Mouse (Mus musculus): ENCODE results near the gene Pprc1. TPM values are rescaled to one million over a fixed set of nuclear protein-coding genes. Genes with fewer than 3 reads are reported as not detected.

The Pprc1 gene
- polyA plus RNA-seq, 1 experiment from 2014 or later, result 30.3 TPM

GRCm38 (mm10) chr19:46044993-46045695 is 458 bp downstream of the Pprc1 start, which contains the start of gene Ldb1:
Ldb1 (minus strand) TSS chr19:46045214.
- no peaks in the 10 kb centered on the region for H3K27me3 ChIP-seq (ENCODE audit: control insufficient read depth, insufficient read depth, low read length)
- peak within 1 kb of the TSS; percentile 94 for H3K4me2 ChIP-seq (ENCODE audit: low read depth, low read length)
- peak within 1 kb of the TSS; percentile 98 for H3K9ac ChIP-seq (ENCODE audit: low read length)
- peak within 1 kb of the TSS; percentile 97 for H3K4me3 ChIP-seq (replicated peaks; ENCODE audit: low read length)
- H3K9me3 ChIP-seq (replicated peaks; ENCODE audit: control insufficient read depth, low read length), result no peaks in the 10 kb centered on the region
- peak within 1 kb of the TSS; percentile 99 for H3K27ac ChIP-seq (ENCODE audit: low read length)
- peaks cover 53% of the 10 kb centered on the region for H3K4me1 ChIP-seq (ENCODE audit: control insufficient read depth, insufficient read depth, low read length)
- ATAC-seq (ENCODE audit: insufficient read depth, low FRiP score), result peak; percentile 80
- WGBS, result under 1% methylated on average over 82 of the region's 84 CpGs
- H3K36me3 ChIP-seq (ENCODE audit: control insufficient read depth, insufficient read depth, low read length), result no peaks in the 10 kb centered on the region

- H3K9me3 ChIP-seq (replicated peaks; ENCODE audit: control insufficient read depth, low read length), result no peaks in the 10 kb centered on the region
- peak; percentile 61 for ATAC-seq (ENCODE audit: insufficient read depth, low FRiP score)
- peak overlapping the region; percentile 98 for H3K9ac ChIP-seq (ENCODE audit: low read length)
- H3K4me1 ChIP-seq (ENCODE audit: control insufficient read depth, insufficient read depth, low read length), result peaks cover 46% of the 10 kb centered on the region
- no peaks in the 10 kb centered on the region for H3K36me3 ChIP-seq (ENCODE audit: control insufficient read depth, insufficient read depth, low read length)
- peak overlapping the region; percentile 99 for H3K27ac ChIP-seq (ENCODE audit: low read length)
- H3K27me3 ChIP-seq (ENCODE audit: control insufficient read depth, insufficient read depth, low read length), result no peaks in the 10 kb centered on the region
- under 1% methylated on average over 7 of the region's 7 CpGs for WGBS
- H3K4me3 ChIP-seq (replicated peaks; ENCODE audit: low read length), result peak overlapping the region; percentile 97
- H3K4me2 ChIP-seq (ENCODE audit: low read depth, low read length), result peak overlapping the region; percentile 94
These were observed 1.1 kb downstream of the Pprc1 start for GRCm38 (mm10) chr19:46045696-46046311.

GRCm38 (mm10) chr19:46046621-46047025 is 1.9 kb downstream of the Pprc1 start:
- Histone ChIP-seq H3K9ac (ENCODE audit: low read length) (no peak overlapping the region), H3K4me1 (ENCODE audit: control insufficient read depth, insufficient read depth, low read length) (peaks cover 38% of the 10 kb centered on the region), H3K36me3 (ENCODE audit: control insufficient read depth, insufficient read depth, low read length) (no peaks in the 10 kb centered on the region), H3K27me3 (ENCODE audit: control insufficient read depth, insufficient read depth, low read length) (no peaks in the 10 kb centered on the region), H3K27ac (ENCODE audit: low read length) (peak overlapping the region; percentile 99), H3K4me3 (replicated peaks; ENCODE audit: low read length) (no peak overlapping the region), H3K9me3 (replicated peaks; ENCODE audit: control insufficient read depth, low read length) (no peaks in the 10 kb centered on the region), H3K4me2 (ENCODE audit: low read depth, low read length) (peak overlapping the region; percentile 94)
- 3% methylated on average over 10 of the region's 10 CpGs for WGBS
- ATAC-seq (ENCODE audit: insufficient read depth, low FRiP score), result no peak

- Histone ChIP-seq H3K27me3 (ENCODE audit: control insufficient read depth, insufficient read depth, low read length) (no peaks in the 10 kb centered on the region), H3K4me1 (ENCODE audit: control insufficient read depth, insufficient read depth, low read length) (peaks cover 30% of the 10 kb centered on the region), H3K36me3 (ENCODE audit: control insufficient read depth, insufficient read depth, low read length) (no peaks in the 10 kb centered on the region), H3K9me3 (replicated peaks; ENCODE audit: control insufficient read depth, low read length) (no peaks in the 10 kb centered on the region), H3K9ac (ENCODE audit: low read length) (no peak overlapping the region), H3K4me2 (ENCODE audit: low read depth, low read length) (no peak overlapping the region), H3K27ac (ENCODE audit: low read length) (no peak overlapping the region; the same call in 1 of the 2 replicates), H3K4me3 (replicated peaks; ENCODE audit: low read length) (no peak overlapping the region)
- no peak for ATAC-seq (ENCODE audit: insufficient read depth, low FRiP score)
- WGBS, result 62% methylated on average over 2 of the region's 2 CpGs
These were observed 2.7 kb downstream of the Pprc1 start for GRCm38 (mm10) chr19:46047426-46047825.

GRCm38 (mm10) chr19:46049129-46049528 is 4.4 kb downstream of the Pprc1 start:
- Histone ChIP-seq H3K9me3 (replicated peaks; ENCODE audit: control insufficient read depth, low read length) (no peaks in the 10 kb centered on the region), H3K9ac (ENCODE audit: low read length) (no peak overlapping the region), H3K4me1 (ENCODE audit: control insufficient read depth, insufficient read depth, low read length) (peaks cover 13% of the 10 kb centered on the region), H3K4me3 (replicated peaks; ENCODE audit: low read length) (no peak overlapping the region), H3K4me2 (ENCODE audit: low read depth, low read length) (no peak overlapping the region), H3K27me3 (ENCODE audit: control insufficient read depth, insufficient read depth, low read length) (no peaks in the 10 kb centered on the region), H3K27ac (ENCODE audit: low read length) (no peak overlapping the region), H3K36me3 (ENCODE audit: control insufficient read depth, insufficient read depth, low read length) (no peaks in the 10 kb centered on the region)
- no peak for ATAC-seq (ENCODE audit: insufficient read depth, low FRiP score)
- WGBS, result 66% methylated on average over 4 of the region's 4 CpGs

GRCm38 (mm10) chr19:46050462-46050861 is 5.8 kb downstream of the Pprc1 start:
- H3K36me3 ChIP-seq (ENCODE audit: control insufficient read depth, insufficient read depth, low read length), result no peaks in the 10 kb centered on the region
- peaks cover 13% of the 10 kb centered on the region for H3K4me1 ChIP-seq (ENCODE audit: control insufficient read depth, insufficient read depth, low read length)
- no peak overlapping the region for H3K4me2 ChIP-seq (ENCODE audit: low read depth, low read length)
- H3K9ac ChIP-seq (ENCODE audit: low read length), result no peak overlapping the region
- no peak overlapping the region for H3K27ac ChIP-seq (ENCODE audit: low read length)
- no peak for ATAC-seq (ENCODE audit: insufficient read depth, low FRiP score)
- 77% methylated on average over 2 of the region's 2 CpGs for WGBS
- H3K4me3 ChIP-seq (replicated peaks; ENCODE audit: low read length), result no peak overlapping the region
- no peaks in the 10 kb centered on the region for H3K9me3 ChIP-seq (replicated peaks; ENCODE audit: control insufficient read depth, low read length)
- no peaks in the 10 kb centered on the region for H3K27me3 ChIP-seq (ENCODE audit: control insufficient read depth, insufficient read depth, low read length)

- Histone ChIP-seq H3K4me2 (ENCODE audit: low read depth, low read length) (peak overlapping the region; percentile 45), H3K4me1 (ENCODE audit: control insufficient read depth, insufficient read depth, low read length) (peaks cover 21% of the 10 kb centered on the region), H3K9ac (ENCODE audit: low read length) (peak overlapping the region; percentile 51; the same call in 1 of the 2 replicates), H3K9me3 (replicated peaks; ENCODE audit: control insufficient read depth, low read length) (no peaks in the 10 kb centered on the region), H3K4me3 (replicated peaks; ENCODE audit: low read length) (peak overlapping the region; percentile 68), H3K27ac (ENCODE audit: low read length) (peak overlapping the region; percentile 94; the same call in 1 of the 2 replicates), H3K36me3 (ENCODE audit: control insufficient read depth, insufficient read depth, low read length) (no peaks in the 10 kb centered on the region), H3K27me3 (ENCODE audit: control insufficient read depth, insufficient read depth, low read length) (no peaks in the 10 kb centered on the region)
- 2% methylated on average over 11 of the region's 11 CpGs for WGBS
- peak; percentile 68 for ATAC-seq (ENCODE audit: insufficient read depth, low FRiP score)
These were observed 11.2 kb downstream of the Pprc1 start for GRCm38 (mm10) chr19:46055752-46056387.

GRCm38 (mm10) chr19:46056388-46056946 is 11.8 kb downstream of the Pprc1 start:
- H3K4me2 ChIP-seq (ENCODE audit: low read depth, low read length), result peak overlapping the region; percentile 56
- under 1% methylated on average over 50 of the region's 52 CpGs for WGBS
- H3K27ac ChIP-seq (ENCODE audit: low read length), result peak overlapping the region; percentile 94
- H3K27me3 ChIP-seq (ENCODE audit: control insufficient read depth, insufficient read depth, low read length), result no peaks in the 10 kb centered on the region
- H3K9me3 ChIP-seq (replicated peaks; ENCODE audit: control insufficient read depth, low read length), result no peaks in the 10 kb centered on the region
- peaks cover 21% of the 10 kb centered on the region for H3K4me1 ChIP-seq (ENCODE audit: control insufficient read depth, insufficient read depth, low read length)
- ATAC-seq (ENCODE audit: insufficient read depth, low FRiP score), result peak; percentile 95
- peak overlapping the region; percentile 88 for H3K9ac ChIP-seq (ENCODE audit: low read length)
- peak overlapping the region; percentile 68 for H3K4me3 ChIP-seq (replicated peaks; ENCODE audit: low read length)
- no peaks in the 10 kb centered on the region for H3K36me3 ChIP-seq (ENCODE audit: control insufficient read depth, insufficient read depth, low read length)
